Mouse (Mus musculus): ENCODE results near the gene Slc2a12. TPM values are rescaled to one million over a fixed set of nuclear protein-coding genes. Genes with fewer than 3 reads are reported as not detected.

The Slc2a12 gene
- total RNA-seq, 2 experiments from 2014 or later: 11.5 to 14.4 TPM

DNA sequence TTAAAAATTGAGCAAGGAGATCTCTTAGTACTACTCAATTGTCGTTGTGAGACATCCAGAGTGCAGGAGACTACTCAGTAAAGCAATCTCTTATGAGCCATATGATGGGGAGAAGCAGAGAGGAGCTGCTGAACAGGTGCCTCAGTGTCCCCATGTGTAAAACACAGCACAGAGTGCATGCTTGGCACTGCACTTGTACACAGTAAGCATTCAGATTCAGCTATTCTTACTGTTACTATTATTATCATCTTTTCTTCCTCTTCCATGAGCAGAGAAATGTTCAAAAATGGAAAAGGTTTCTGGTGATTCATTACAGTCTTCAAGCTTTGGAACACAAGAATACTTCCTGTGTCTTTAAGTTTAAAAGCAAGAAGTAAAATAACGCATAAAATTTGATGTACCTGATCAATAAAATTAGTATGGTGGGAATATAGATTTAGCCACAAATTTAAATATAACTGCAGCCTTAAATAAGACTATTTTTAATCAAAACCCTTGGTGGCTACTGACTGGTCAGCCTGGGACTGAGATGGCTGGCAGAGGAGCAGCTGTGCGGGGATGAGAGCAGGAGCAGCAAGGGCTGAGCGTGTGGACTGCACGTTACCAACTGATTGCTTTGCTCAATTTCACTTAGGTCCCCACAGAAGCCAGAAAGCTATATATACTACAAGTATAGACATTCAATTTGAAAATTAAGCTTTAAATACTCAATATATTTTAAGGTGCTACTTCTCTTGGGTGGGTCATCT lies 76.1 kb downstream of the Slc2a12 start:
- DNase-seq: no peak
- intact Hi-C loops (cut with DNase I): no loop called here

GRCm38 (mm10) chr10:22725166-22725565 lies 80.4 kb downstream of the Slc2a12 start:
- no peak for DNase-seq
- intact Hi-C loops (cut with DNase I): no loop called here

GRCm38 (mm10) chr10:22726295-22726694 lies 81.5 kb downstream of the Slc2a12 start:
- no peak for DNase-seq
- intact Hi-C loops (cut with DNase I): no loop called here

DNA sequence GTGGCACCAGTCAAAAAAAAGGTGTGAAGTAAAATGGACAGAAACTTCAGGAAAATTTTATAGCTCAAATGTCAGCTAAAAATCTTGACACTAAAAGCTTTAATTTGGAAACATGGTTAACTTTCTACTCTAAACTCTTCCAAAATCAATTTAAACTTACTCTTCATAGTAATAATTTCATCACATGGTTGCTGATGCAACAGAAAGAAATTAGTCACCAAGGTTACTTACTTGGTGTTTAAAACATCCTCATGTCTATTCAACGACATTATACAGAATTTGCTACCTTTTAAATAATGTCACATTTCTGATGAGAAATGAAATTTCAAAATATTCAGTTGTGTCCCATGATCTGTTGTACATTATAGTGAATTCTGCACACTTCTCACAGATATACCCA lies 83.4 kb downstream of the Slc2a12 start:
- intact Hi-C loops (cut with DNase I): no loop called here

GRCm38 (mm10) chr10:22730266-22730991 lies 85.6 kb downstream of the Slc2a12 start:
- intact Hi-C loops (cut with DNase I): no loop called here
- peak in 1 of 2 experiments; percentile 13 for DNase-seq

More for the DNA sequence above, 83.4 kb downstream of the Slc2a12 start:
- DNase-seq: no peak

GRCm38 (mm10) chr10:22730992-22731271 lies 86.1 kb downstream of the Slc2a12 start:
- DNase-seq: peak in 1 of 2 experiments; percentile 15
- intact Hi-C loops (cut with DNase I): no loop called here

DNA sequence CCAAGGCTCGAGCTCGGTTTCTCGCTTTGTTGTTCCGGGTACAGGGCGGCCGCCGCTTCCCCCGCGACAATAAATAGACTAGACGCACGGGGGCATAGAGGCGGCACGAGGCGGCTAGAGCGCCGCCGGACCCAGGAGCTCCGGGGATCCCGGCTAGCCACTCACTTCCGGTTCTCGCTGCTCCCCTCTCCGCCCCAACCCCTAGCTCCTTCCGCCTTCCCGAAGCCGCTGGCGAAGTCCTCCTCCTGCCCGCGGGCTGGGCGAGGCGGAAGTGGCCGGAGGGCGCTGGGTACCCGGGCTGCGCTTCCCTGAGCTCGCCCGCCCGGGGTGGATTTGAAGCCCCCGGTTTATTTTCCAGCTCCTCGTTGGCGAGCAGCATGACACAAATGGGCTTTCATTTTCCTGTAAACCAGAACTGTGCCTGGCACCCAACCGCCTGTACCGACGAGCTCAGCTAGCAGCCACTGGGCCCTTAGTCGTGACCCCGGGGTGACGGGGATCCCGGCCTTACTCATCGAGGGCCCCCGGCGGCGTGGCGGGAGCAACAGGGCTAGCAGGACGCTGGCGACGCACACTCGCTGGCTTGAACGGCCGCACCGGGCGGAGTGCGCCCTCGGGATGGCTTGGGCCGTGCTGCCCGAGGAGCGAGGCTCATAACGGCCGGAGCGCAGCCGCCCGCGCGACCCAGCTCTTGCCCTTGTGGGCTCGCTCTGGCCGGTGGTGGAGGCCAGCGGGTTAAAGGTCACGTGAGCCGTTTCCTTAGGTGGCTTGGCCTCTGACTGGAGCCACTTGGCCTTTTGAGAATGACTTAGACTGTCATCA lies 86.7 kb downstream of the Slc2a12 start, which contains the start of gene Tbpl1:
TSS of gene Tbpl1 (minus strand) at position 667 of the 822 bp plus-strand sequence.
- intact Hi-C loops (cut with DNase I): no loop called here
- peak; percentile 92 to 94 for DNase-seq

DNA sequence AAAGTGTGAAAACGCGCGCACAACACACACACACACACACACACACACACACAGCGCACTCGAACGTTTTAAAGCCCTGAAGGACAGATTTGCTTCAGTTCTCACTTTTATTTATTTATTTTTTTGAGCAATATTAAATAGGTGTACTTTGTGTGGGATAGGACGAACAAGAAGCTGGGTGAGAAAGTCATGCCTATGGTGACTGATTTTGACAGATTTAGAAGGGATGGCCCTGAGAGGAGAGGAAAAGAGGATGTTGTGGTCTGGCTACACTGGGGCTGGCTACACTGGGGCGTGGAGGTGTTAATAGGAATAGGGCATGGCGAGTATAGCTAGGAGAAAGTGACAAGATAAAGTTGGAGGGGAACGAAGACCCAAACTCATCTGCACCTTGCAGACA lies 87.4 kb downstream of the Slc2a12 start:
- DNase-seq: no peak

DNA sequence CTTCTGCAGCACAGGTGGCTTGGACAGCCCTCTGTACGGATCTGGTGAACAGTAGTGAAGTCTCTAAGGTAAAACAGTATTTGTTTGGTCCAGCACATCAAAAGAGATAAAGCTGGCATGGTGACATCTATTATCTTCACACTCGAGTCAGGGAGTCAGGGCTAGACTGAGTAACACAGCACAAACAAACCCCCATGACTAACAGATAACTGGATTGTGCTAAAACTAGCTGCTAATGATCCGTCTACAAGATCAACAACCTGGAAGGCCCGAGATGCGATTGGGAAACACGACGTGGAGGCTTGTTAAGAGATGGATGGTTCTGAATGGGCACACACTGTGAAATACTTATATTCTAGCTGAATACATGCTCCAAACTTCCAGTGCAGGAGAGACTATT lies 101.1 kb downstream of the Slc2a12 start:
- DNase-seq: no peak
- intact Hi-C loops (cut with DNase I): no loop called here

More for the DNA sequence above, 87.4 kb downstream of the Slc2a12 start:
- intact Hi-C loops (cut with DNase I): no loop called here

DNA sequence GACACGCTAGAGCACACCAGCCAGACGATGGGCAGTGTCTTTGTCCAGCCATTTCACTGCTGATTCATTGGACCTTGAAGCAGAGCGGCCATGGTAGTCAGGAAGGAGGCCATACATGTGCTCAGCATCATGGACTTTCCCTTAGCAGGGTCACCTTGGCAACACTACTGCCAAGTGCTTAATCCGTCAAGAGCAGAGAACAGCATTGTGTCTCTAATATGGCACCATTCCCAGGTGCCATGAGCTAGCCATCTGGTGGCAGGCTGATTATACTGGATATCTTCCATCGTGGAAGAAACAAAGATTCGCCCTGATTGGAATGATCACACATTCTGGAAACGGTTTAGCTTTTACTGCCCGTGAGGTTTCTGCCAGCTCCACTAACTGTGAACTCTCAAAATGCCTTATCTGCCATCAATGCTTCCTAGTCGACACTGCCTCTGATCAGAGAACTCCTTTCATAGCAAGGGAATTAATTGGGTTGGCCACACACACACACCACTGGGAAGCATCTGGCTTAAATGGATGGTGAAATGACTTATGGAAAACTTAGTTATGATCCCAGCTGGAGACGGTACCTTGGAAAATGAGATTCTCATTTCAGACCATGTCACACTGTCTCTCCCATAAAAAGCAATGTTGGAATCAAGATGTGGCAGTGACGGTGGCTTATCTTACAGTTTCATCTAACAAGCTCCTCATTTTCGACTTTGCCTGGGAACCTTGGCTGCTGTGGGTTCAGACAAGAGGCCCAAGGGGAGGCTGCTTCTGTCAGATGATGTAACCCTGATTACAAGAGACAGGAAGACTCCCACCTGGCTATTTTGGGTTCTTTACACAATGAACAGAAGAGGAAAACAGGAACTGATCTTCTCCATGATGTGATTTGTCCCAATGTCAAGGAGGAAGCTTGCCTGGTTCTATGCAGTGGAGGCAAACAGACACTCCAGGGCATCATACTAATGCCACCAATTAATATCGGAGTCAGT lies 101.8 kb downstream of the Slc2a12 start:
- intact Hi-C loops (cut with DNase I): no loop called here
- DNase-seq: no peak

DNA sequence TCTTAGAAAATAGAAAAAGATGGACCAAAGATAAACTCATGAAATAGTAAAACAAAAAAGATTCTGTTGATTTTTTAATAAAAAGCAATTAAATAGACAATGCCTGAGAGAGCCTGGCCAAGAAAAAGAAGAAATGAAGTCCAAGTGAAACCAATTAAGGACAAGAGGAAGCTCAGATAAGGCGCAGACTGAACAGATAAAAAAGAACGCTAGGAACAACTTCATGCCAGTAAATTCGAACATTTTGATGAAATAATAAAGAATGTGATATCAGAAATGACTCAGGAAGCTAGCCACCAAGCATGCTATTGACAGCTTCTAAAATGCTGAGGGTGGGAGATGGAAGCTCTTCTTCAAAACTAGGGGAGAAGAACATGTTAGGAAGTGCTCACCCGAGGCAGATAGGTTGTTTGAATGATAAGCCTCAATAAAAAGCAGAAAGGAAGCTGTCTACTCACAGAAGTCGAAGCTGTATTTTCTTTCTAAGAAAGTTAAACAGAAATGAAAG lies 106.4 kb downstream of the Slc2a12 start:
- intact Hi-C loops (cut with DNase I): no loop called here
- no peak for DNase-seq

Small RNA genes lying within 50 kb of the gene (microRNA-seq; reads per million reads assigned to microRNA genes)
- 0 reads per million in 2 experiments for gene Mir7663

Other genes with a start within 250 kb of the Slc2a12 start
- 10 to 100 TPM; 16.9 to 19.6 TPM for gene Tbpl1, start 86.9 kb downstream of the Slc2a12 start, total RNA-seq (2021)
- gene Tcf21, start 175.2 kb downstream of the Slc2a12 start, total RNA-seq (2021): not detected